Mouse (Mus musculus) bone marrow macrophage, adult 2 months (primary cell): ENCODE measurements around the gene Ppm1f.

ENCODE experiments used
- CTCF ChIP-seq: IDR thresholded peaks from 2 replicates; pipeline ENCODE4 v1.5.1; 2012; ENCODE audit warnings: low read depth, mild to moderate bottlenecking, low read length, moderate library complexity
- POLR2A ChIP-seq: IDR thresholded peaks from 2 replicates; pipeline ENCODE4 v1.6.1; 2012; ENCODE audit warnings: mild to moderate bottlenecking, low read depth, low read length, borderline replicate concordance

- TF ChIP-seq POLR2A (no peak), CTCF (no peak)
These were observed 851 bp downstream of the Ppm1f start for GRCm38 (mm10) chr16:16897056-16897584.
